Mouse (Mus musculus): ENCODE results near the gene Cir1. TPM values are rescaled to one million over a fixed set of nuclear protein-coding genes. Genes with fewer than 3 reads are reported as not detected.

Gene Cir1
- 6.6 and 7.4 TPM in 2 replicates for total RNA-seq (2012; rRNA removed)

GRCm38 (mm10) chr2:73312152-73313116 lies at the start of gene Cir1, which contains the start of gene Scrn3:
TSS of gene Cir1 (minus strand) at chr2:73312701.
TSS of gene Scrn3 (plus strand) at chr2:73312601.
- peak; percentile 93 for DNase-seq (ENCODE audit: low read depth, low spot score)
- TF ChIP-seq MAFK (IDR thresholded peaks at IDR 0.05; ENCODE audit: insufficient read depth, low read depth, low read length), result peak; percentile 56; the same call in 1 of the 2 replicates
- TF ChIP-seq HCFC1 (IDR thresholded peaks at IDR 0.05; ENCODE audit: borderline replicate concordance, insufficient read depth, low read length), result peak; percentile 80; the same call in 1 of the 2 replicates
- TF ChIP-seq ZC3H11A (IDR thresholded peaks at IDR 0.05; ENCODE audit: borderline replicate concordance, low read depth, low read length), result no peak
- TF ChIP-seq CHD2 (IDR thresholded peaks at IDR 0.05; ENCODE audit: low read depth, low read length), result peak; percentile 87
- H3K36me3 ChIP-seq (ENCODE audit: control insufficient read depth, insufficient read depth, low read length, poor library complexity, severe bottlenecking), result peaks cover 5% of the 10 kb centered on the region
- peak within 1 kb of the TSS; percentile 91 for H3K9ac ChIP-seq (ENCODE audit: insufficient read depth, low read depth, low read length, poor library complexity, severe bottlenecking)
- in situ Hi-C loops (cut with MboI; ENCODE audit: low sequenced_read_pairs in 2 of 2, unreplicated experiment in 2 of 2), result no loop called here
- no peaks in the 10 kb centered on the region for H3K9me3 ChIP-seq (ENCODE audit: control insufficient read depth, insufficient read depth, low read depth, low read length)
- H3K4me1 ChIP-seq (ENCODE audit: control insufficient read depth in 2 of 2, insufficient read depth in 2 of 2, low read length in 2 of 2, poor library complexity in 1 of 2), result 0 out of 4 replicates have a peak, but pooled peaks cover 0 to 2% of the 10 kb centered on the region in 2 experiments
- peak within 1 kb of the TSS; percentile 77 for H3K27ac ChIP-seq (ENCODE audit: insufficient read depth, low read depth, low read length, poor library complexity, severe bottlenecking)
- H3K4me3 ChIP-seq (ENCODE audit: insufficient read depth in 1 of 2, low read depth in 1 of 2, low read length in 2 of 2, poor library complexity in 1 of 2, severe bottlenecking in 1 of 2), result peak within 1 kb of the TSS; percentile 84 to 90

GRCm38 (mm10) chr2:73360536-73360935 lies 48.0 kb upstream of the Cir1 start:
- Histone ChIP-seq H3K27ac (ENCODE audit: insufficient read depth, low read depth, low read length, poor library complexity, severe bottlenecking) (no peak overlapping the region), H3K4me3 (ENCODE audit: insufficient read depth in 1 of 2, low read depth in 1 of 2, low read length in 2 of 2, poor library complexity in 1 of 2, severe bottlenecking in 1 of 2) (no peak overlapping the region), H3K36me3 (ENCODE audit: control insufficient read depth, insufficient read depth, low read length, poor library complexity, severe bottlenecking) (no peaks in the 10 kb centered on the region), H3K9me3 (ENCODE audit: control insufficient read depth, insufficient read depth, low read depth, low read length) (no peaks in the 10 kb centered on the region), H3K9ac (ENCODE audit: insufficient read depth, low read depth, low read length, poor library complexity, severe bottlenecking) (no peak overlapping the region), H3K4me1 (ENCODE audit: control insufficient read depth in 2 of 2, insufficient read depth in 2 of 2, low read length in 2 of 2, poor library complexity in 1 of 2) (no peaks in the 10 kb centered on the region)
- in situ Hi-C loops (cut with MboI; ENCODE audit: low sequenced_read_pairs in 2 of 2, unreplicated experiment in 2 of 2), result no loop called here
- TF ChIP-seq HCFC1 (IDR thresholded peaks at IDR 0.05; ENCODE audit: borderline replicate concordance, insufficient read depth, low read length), result no peak
- no peak for TF ChIP-seq CHD2 (IDR thresholded peaks at IDR 0.05; ENCODE audit: low read depth, low read length)
- no peak for TF ChIP-seq ZNF384 (IDR thresholded peaks at IDR 0.05; ENCODE audit: low read depth, low read length)
- no peak for TF ChIP-seq MAFK (IDR thresholded peaks at IDR 0.05; ENCODE audit: insufficient read depth, low read depth, low read length)
- TF ChIP-seq ZC3H11A (IDR thresholded peaks at IDR 0.05; ENCODE audit: borderline replicate concordance, low read depth, low read length), result no peak
- no peak for DNase-seq (ENCODE audit: low read depth, low spot score)

DNA sequence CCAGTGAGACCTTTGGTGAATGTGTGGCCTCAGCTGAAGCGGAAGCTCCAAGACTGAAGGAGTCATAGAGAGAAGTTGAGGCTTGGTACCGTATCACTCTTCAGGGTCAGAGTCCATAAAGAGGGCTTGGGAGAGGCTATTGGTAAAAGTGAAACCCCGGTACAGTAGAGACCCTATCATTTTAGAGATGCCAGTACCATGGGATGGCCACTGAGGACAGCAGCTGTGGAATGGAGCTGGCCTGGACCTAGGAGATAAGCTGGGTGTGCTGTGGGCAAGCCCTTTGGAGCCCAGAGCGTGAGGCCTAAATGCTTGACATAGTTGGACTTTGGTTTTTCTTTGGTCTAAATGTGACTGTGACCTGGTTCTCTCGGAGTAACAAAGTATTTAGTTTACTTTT lies 47.4 kb upstream of the Cir1 start:
- H3K36me3 ChIP-seq (ENCODE audit: control insufficient read depth, insufficient read depth, low read length, poor library complexity, severe bottlenecking), result no peaks in the 10 kb centered on the region
- in situ Hi-C loops (cut with MboI; ENCODE audit: low sequenced_read_pairs in 2 of 2, unreplicated experiment in 2 of 2), result no loop called here
- H3K9me3 ChIP-seq (ENCODE audit: control insufficient read depth, insufficient read depth, low read depth, low read length), result no peaks in the 10 kb centered on the region
- H3K27ac ChIP-seq (ENCODE audit: insufficient read depth, low read depth, low read length, poor library complexity, severe bottlenecking), result no peak overlapping the region
- TF ChIP-seq MAFK (IDR thresholded peaks at IDR 0.05; ENCODE audit: insufficient read depth, low read depth, low read length), result no peak
- DNase-seq (ENCODE audit: low read depth, low spot score), result no peak
- no peaks in the 10 kb centered on the region for H3K4me1 ChIP-seq (ENCODE audit: control insufficient read depth in 2 of 2, insufficient read depth in 2 of 2, low read length in 2 of 2, poor library complexity in 1 of 2)
- no peak overlapping the region for H3K9ac ChIP-seq (ENCODE audit: insufficient read depth, low read depth, low read length, poor library complexity, severe bottlenecking)
- H3K4me3 ChIP-seq (ENCODE audit: insufficient read depth in 1 of 2, low read depth in 1 of 2, low read length in 2 of 2, poor library complexity in 1 of 2, severe bottlenecking in 1 of 2), result no peak overlapping the region

DNA sequence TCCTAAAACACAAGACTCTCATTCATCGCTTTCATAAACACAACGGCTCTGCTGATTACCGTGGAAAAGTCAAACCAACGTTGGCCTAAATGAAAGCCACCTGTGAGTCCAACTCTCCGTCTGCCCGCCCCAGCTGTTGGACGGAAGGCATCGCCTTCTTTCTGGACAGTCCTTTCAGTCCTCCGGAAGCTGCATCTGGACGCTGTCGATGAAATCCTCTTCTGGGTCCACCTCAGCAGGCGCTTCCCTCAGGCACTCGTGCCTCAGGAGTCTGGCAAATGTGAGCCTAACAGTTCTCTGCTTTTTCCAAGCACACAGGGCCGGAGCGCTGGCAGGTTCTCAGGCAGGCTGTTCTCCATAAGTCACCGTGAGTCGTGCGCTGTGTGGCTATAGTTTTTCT lies 44.5 kb upstream of the Cir1 start:
- no peaks in the 10 kb centered on the region for H3K4me1 ChIP-seq (ENCODE audit: control insufficient read depth in 2 of 2, insufficient read depth in 2 of 2, low read length in 2 of 2, poor library complexity in 1 of 2)
- in situ Hi-C loops (cut with MboI; ENCODE audit: low sequenced_read_pairs in 2 of 2, unreplicated experiment in 2 of 2), result no loop called here
- peak overlapping the region; percentile 31; the same call in 1 of the 2 replicates for H3K9ac ChIP-seq (ENCODE audit: insufficient read depth, low read depth, low read length, poor library complexity, severe bottlenecking)
- no peak for DNase-seq (ENCODE audit: low read depth, low spot score)
- H3K27ac ChIP-seq (ENCODE audit: insufficient read depth, low read depth, low read length, poor library complexity, severe bottlenecking), result no peak overlapping the region
- H3K4me3 ChIP-seq (ENCODE audit: insufficient read depth in 1 of 2, low read depth in 1 of 2, low read length in 2 of 2, poor library complexity in 1 of 2, severe bottlenecking in 1 of 2), result peak overlapping the region; percentile 29 to 36
- no peaks in the 10 kb centered on the region for H3K9me3 ChIP-seq (ENCODE audit: control insufficient read depth, insufficient read depth, low read depth, low read length)
- H3K36me3 ChIP-seq (ENCODE audit: control insufficient read depth, insufficient read depth, low read length, poor library complexity, severe bottlenecking), result no peaks in the 10 kb centered on the region
- TF ChIP-seq ZC3H11A (IDR thresholded peaks at IDR 0.05; ENCODE audit: borderline replicate concordance, low read depth, low read length) (no peak), ZNF384 (IDR thresholded peaks at IDR 0.05; ENCODE audit: low read depth, low read length) (no peak), CHD2 (IDR thresholded peaks at IDR 0.05; ENCODE audit: low read depth, low read length) (no peak), HCFC1 (IDR thresholded peaks at IDR 0.05; ENCODE audit: borderline replicate concordance, insufficient read depth, low read length) (no peak), MAFK (IDR thresholded peaks at IDR 0.05; ENCODE audit: insufficient read depth, low read depth, low read length) (no peak)

Data from ES-E14 (cell line).